Mouse (Mus musculus): ENCODE results near the gene Snx13. TPM values are rescaled to one million over a fixed set of nuclear protein-coding genes. Genes with fewer than 3 reads are reported as not detected.

Gene Snx13
- polyA plus RNA-seq, 1 experiment, result 55.4 TPM

DNA sequence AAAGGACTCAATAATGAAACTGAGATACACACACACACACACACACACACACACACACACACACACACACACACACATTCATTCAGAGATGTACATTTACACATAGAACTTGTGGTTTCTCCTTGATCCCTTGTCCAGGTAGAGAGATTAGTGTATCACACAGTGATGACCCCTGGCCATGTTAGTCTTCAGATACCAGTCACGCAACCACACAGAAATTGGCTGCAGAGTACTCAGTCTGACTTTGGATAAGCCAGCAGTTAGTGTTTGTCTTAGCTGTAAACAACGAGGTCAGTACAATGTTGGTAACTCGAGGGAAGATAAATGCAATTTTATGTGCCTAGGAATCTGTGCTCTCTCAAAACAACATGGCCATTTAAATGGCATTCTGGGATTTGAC is 129.6 kb downstream of the Snx13 start:
- H3K4me1 ChIP-seq (ENCODE audit: control insufficient read depth, insufficient read depth, low read length), result no peaks in the 10 kb centered on the region
- TF ChIP-seq CTCF (IDR thresholded peaks at IDR 0.05; ENCODE audit: borderline replicate concordance, insufficient read depth, low read length) (no peak), POLR2A (IDR thresholded peaks at IDR 0.05; ENCODE audit: low read depth, low read length) (no peak)
- H3K4me3 ChIP-seq (ENCODE audit: insufficient read depth, low read length), result no peak overlapping the region
- no peak overlapping the region for H3K27ac ChIP-seq (ENCODE audit: insufficient read depth, low read length)

DNA sequence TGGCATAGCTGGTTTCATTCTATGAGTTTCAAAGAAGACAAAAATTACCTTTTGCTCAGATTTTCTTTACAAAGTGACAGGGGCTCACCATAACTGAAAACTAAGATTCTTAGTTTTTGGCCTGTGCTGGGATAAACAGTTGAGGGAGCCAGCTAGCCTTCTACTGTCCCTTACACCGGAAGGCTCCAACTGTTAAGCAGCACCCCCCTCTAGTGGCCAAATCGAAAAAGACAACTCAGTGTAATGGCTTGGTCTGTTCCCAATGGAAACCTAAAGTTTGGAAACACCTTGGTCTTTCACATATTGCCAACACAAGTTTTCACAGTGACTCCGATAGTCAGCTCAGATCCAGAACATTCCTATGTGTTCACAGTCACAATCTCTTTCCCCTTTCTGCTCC is 135.7 kb downstream of the Snx13 start:
- TF ChIP-seq POLR2A (IDR thresholded peaks at IDR 0.05; ENCODE audit: low read depth, low read length), result no peak
- TF ChIP-seq CTCF (IDR thresholded peaks at IDR 0.05; ENCODE audit: borderline replicate concordance, insufficient read depth, low read length), result peak; percentile 66
- Histone ChIP-seq H3K4me3 (ENCODE audit: insufficient read depth, low read length) (no peak overlapping the region), H3K4me1 (ENCODE audit: control insufficient read depth, insufficient read depth, low read length) (no peaks in the 10 kb centered on the region), H3K27ac (ENCODE audit: insufficient read depth, low read length) (no peak overlapping the region)

DNA sequence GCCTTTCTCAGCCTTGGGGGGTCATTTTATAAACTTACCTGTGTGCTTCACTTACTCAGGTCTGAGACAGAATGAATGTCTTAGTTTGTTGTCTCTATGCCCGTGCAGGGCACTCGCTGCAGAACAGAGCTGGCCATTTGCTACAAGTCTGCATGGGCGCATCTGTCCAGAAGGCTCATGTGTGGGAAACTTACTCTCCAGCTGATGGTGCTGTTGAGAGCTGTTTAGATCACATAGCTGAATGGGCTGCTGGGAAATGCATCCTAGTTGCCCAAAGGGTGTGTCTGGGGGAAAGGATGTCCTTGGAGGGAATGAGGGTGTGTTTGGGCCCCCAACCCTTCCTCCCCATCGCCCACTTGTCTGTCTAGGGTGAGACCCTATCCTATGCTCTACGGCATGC is 137.3 kb downstream of the Snx13 start:
- no peak overlapping the region for H3K27ac ChIP-seq (ENCODE audit: insufficient read depth, low read length)
- no peak overlapping the region for H3K4me3 ChIP-seq (ENCODE audit: insufficient read depth, low read length)
- TF ChIP-seq POLR2A (IDR thresholded peaks at IDR 0.05; ENCODE audit: low read depth, low read length), result no peak
- no peak for TF ChIP-seq CTCF (IDR thresholded peaks at IDR 0.05; ENCODE audit: borderline replicate concordance, insufficient read depth, low read length)
- no peaks in the 10 kb centered on the region for H3K4me1 ChIP-seq (ENCODE audit: control insufficient read depth, insufficient read depth, low read length)

DNA sequence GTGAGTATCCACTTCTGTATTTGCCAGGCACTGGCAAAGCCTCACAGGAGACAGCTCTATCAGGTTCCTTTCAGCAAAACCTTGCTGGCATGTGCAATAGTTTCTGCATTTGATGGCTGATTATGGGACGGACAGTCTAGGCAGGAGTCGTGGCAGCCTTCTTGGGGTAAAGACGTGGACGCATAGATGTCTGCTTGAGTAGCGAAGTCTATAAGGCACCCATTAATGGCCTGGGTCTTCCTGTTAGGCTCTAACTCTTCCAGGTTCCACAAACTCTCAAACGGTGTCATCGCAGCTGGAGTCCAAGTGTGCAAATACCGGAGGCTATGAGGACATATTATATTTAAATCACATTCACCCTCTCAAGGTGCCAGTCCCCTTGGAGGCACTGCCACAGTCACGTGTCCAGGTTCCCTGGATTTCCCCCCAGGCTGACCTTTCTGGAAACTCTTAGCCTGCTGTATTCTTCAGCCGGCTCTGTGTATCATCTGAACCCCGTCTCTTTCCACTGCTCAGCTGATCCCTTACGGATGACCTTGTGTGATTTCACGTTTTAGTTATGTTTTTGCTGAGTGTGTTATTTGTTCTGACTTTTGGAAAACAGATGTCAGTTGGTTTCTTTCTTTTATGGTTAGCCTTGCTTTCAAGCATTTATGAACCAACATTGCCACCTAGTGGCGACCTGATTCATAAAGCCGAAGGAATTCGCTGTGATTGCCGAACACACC is 144.9 kb downstream of the Snx13 start:
- no peak overlapping the region for H3K27ac ChIP-seq (ENCODE audit: insufficient read depth, low read length)
- peaks cover 10% of the 10 kb centered on the region for H3K4me1 ChIP-seq (ENCODE audit: control insufficient read depth, insufficient read depth, low read length)
- no peak overlapping the region for H3K4me3 ChIP-seq (ENCODE audit: insufficient read depth, low read length)
- TF ChIP-seq CTCF (IDR thresholded peaks at IDR 0.05; ENCODE audit: borderline replicate concordance, insufficient read depth, low read length), result no peak
- TF ChIP-seq POLR2A (IDR thresholded peaks at IDR 0.05; ENCODE audit: low read depth, low read length), result no peak

DNA sequence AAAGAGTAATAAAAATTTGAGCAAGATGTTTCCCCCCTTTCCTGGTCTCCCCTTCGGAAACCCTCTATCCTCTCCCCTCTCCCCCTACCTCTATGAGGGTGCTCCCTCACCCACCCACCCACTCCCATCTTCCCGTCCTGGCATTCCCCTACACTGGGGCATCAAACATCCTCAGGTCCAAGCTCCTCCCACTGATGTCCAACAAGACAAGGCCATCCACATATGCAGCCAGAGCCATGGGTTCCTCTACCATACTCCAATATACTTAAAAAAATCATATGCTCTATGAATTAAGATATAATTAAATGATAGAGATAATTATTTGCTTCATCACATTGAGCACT is 145.4 kb downstream of the Snx13 start:
- no peak for TF ChIP-seq POLR2A (IDR thresholded peaks at IDR 0.05; ENCODE audit: low read depth, low read length)
- no peak for TF ChIP-seq CTCF (IDR thresholded peaks at IDR 0.05; ENCODE audit: borderline replicate concordance, insufficient read depth, low read length)
- H3K4me3 ChIP-seq (ENCODE audit: insufficient read depth, low read length), result no peak overlapping the region
- H3K27ac ChIP-seq (ENCODE audit: insufficient read depth, low read length), result no peak overlapping the region

More for the DNA sequence above, 145.4 kb downstream of the Snx13 start:
- H3K4me1 ChIP-seq (ENCODE audit: control insufficient read depth, insufficient read depth, low read length), result peaks cover 10% of the 10 kb centered on the region

Other genes with a start within 250 kb of the Snx13 start
- 3.7 and 6.0 TPM in 2 replicates for gene Hdac9, start 130.1 kb upstream of the Snx13 start, polyA plus RNA-seq (2011; ENCODE audit: insufficient read length, low read depth, missing spikeins)
- not detected in 2 replicates for gene Prps1l1, start 62.4 kb upstream of the Snx13 start, polyA plus RNA-seq (2011; ENCODE audit: insufficient read length, low read depth, missing spikeins)